Mouse (Mus musculus): Measurements from ENCODE around the gene Ptx4. TPM values are rescaled to one million over a fixed set of nuclear protein-coding genes. Genes with fewer than 3 reads are reported as not detected.

Gene Ptx4
- polyA plus RNA-seq, 1 experiment from 2014 or later = not detected

GRCm38 (mm10) chr17:25110590-25110989, 10.0 kb upstream of the Ptx4 start:
- Histone ChIP-seq H3K27me3 (replicated peaks; ENCODE audit: control insufficient read depth, insufficient read depth, low read length) (no peaks in the 10 kb centered on the region), H3K4me3 (ENCODE audit: low read depth, low read length) (no peak overlapping the region), H3K9ac (ENCODE audit: low read depth, low read length) (no peak overlapping the region), H3K4me2 (no peak overlapping the region), H3K36me3 (ENCODE audit: control insufficient read depth, insufficient read depth, low read length) (peaks cover 29% of the 10 kb centered on the region; the same call in 1 of the 2 replicates), H3K9me3 (ENCODE audit: control insufficient read depth, low read length) (no peaks in the 10 kb centered on the region), H3K4me1 (replicated peaks; ENCODE audit: control insufficient read depth, insufficient read depth, low read length) (peaks cover 5% of the 10 kb centered on the region), H3K27ac (ENCODE audit: low read depth, low read length) (no peak overlapping the region)
- ATAC-seq (replicated peaks; ENCODE audit: low FRiP score) = no peak
- 95% methylated on average over 6 of the region's 6 CpGs for WGBS
- no peak for DNase-seq (ENCODE audit: low spot score)

- H3K4me1 ChIP-seq (replicated peaks; ENCODE audit: control insufficient read depth, insufficient read depth, low read length) = peaks cover 7% of the 10 kb centered on the region
- H3K4me3 ChIP-seq (ENCODE audit: low read depth, low read length) = no peak overlapping the region
- H3K27me3 ChIP-seq (replicated peaks; ENCODE audit: control insufficient read depth, insufficient read depth, low read length) = no peaks in the 10 kb centered on the region
- peaks cover 25% of the 10 kb centered on the region; the same call in 1 of the 2 replicates for H3K36me3 ChIP-seq (ENCODE audit: control insufficient read depth, insufficient read depth, low read length)
- ATAC-seq (replicated peaks; ENCODE audit: low FRiP score) (no peak), DNase-seq (ENCODE audit: low spot score) (no peak)
- H3K27ac ChIP-seq (ENCODE audit: low read depth, low read length) = no peak overlapping the region
- no peaks in the 10 kb centered on the region for H3K9me3 ChIP-seq (ENCODE audit: control insufficient read depth, low read length)
- no peak overlapping the region for H3K4me2 ChIP-seq
- WGBS = 89% methylated on average over 5 of the region's 5 CpGs
- no peak overlapping the region for H3K9ac ChIP-seq (ENCODE audit: low read depth, low read length)
Observed at GRCm38 (mm10) chr17:25111220-25111619, 9.3 kb upstream of the Ptx4 start.

- DNase-seq (ENCODE audit: low spot score) (no peak), ATAC-seq (replicated peaks; ENCODE audit: low FRiP score) (no peak)
- H3K4me3 ChIP-seq (ENCODE audit: low read depth, low read length) = no peak overlapping the region
- H3K4me1 ChIP-seq (replicated peaks; ENCODE audit: control insufficient read depth, insufficient read depth, low read length) = peaks cover 8% of the 10 kb centered on the region
- no peaks in the 10 kb centered on the region for H3K9me3 ChIP-seq (ENCODE audit: control insufficient read depth, low read length)
- H3K27me3 ChIP-seq (replicated peaks; ENCODE audit: control insufficient read depth, insufficient read depth, low read length) = no peaks in the 10 kb centered on the region
- peaks cover 21% of the 10 kb centered on the region; the same call in 1 of the 2 replicates for H3K36me3 ChIP-seq (ENCODE audit: control insufficient read depth, insufficient read depth, low read length)
- H3K9ac ChIP-seq (ENCODE audit: low read depth, low read length) = no peak overlapping the region
- no peak overlapping the region for H3K4me2 ChIP-seq
- WGBS = 84% methylated on average over 8 of the region's 8 CpGs
- H3K27ac ChIP-seq (ENCODE audit: low read depth, low read length) = no peak overlapping the region
Observed at GRCm38 (mm10) chr17:25111739-25112422, 8.7 kb upstream of the Ptx4 start.

- H3K9ac ChIP-seq (ENCODE audit: low read depth, low read length) = no peak overlapping the region
- no peak for DNase-seq (ENCODE audit: low spot score)
- no peaks in the 10 kb centered on the region for H3K27me3 ChIP-seq (replicated peaks; ENCODE audit: control insufficient read depth, insufficient read depth, low read length)
- no peak overlapping the region for H3K4me3 ChIP-seq (ENCODE audit: low read depth, low read length)
- no peak overlapping the region for H3K27ac ChIP-seq (ENCODE audit: low read depth, low read length)
- WGBS = 87% methylated on average over 3 of the region's 3 CpGs
- peaks cover 16% of the 10 kb centered on the region; the same call in 1 of the 2 replicates for H3K36me3 ChIP-seq (ENCODE audit: control insufficient read depth, insufficient read depth, low read length)
- H3K4me1 ChIP-seq (replicated peaks; ENCODE audit: control insufficient read depth, insufficient read depth, low read length) = peaks cover 8% of the 10 kb centered on the region
- no peak for ATAC-seq (replicated peaks; ENCODE audit: low FRiP score)
- H3K9me3 ChIP-seq (ENCODE audit: control insufficient read depth, low read length) = no peaks in the 10 kb centered on the region
- no peak overlapping the region for H3K4me2 ChIP-seq
Observed at GRCm38 (mm10) chr17:25112423-25112810, 8.1 kb upstream of the Ptx4 start.

- H3K27me3 ChIP-seq (replicated peaks; ENCODE audit: control insufficient read depth, insufficient read depth, low read length) = no peaks in the 10 kb centered on the region
- H3K4me2 ChIP-seq = peak overlapping the region; percentile 97
- H3K27ac ChIP-seq (ENCODE audit: low read depth, low read length) = peak overlapping the region; percentile 78
- DNase-seq (ENCODE audit: low spot score) (no peak), ATAC-seq (replicated peaks; ENCODE audit: low FRiP score) (peak; percentile 71)
- H3K36me3 ChIP-seq (ENCODE audit: control insufficient read depth, insufficient read depth, low read length) = peaks cover 7% of the 10 kb centered on the region; the same call in 1 of the 2 replicates
- H3K4me3 ChIP-seq (ENCODE audit: low read depth, low read length) = peak overlapping the region; percentile 67
- H3K9ac ChIP-seq (ENCODE audit: low read depth, low read length) = peak overlapping the region; percentile 83
- peaks cover 8% of the 10 kb centered on the region for H3K4me1 ChIP-seq (replicated peaks; ENCODE audit: control insufficient read depth, insufficient read depth, low read length)
- 8% methylated on average over 23 of the region's 23 CpGs for WGBS
- H3K9me3 ChIP-seq (ENCODE audit: control insufficient read depth, low read length) = no peaks in the 10 kb centered on the region
Observed at GRCm38 (mm10) chr17:25114908-25115645, 5.5 kb upstream of the Ptx4 start.

GRCm38 (mm10) chr17:25115664-25116432, 4.7 kb upstream of the Ptx4 start, which contains the start of gene Telo2:
Telo2 (minus strand) TSS chr17:25115967.
- peak within 1 kb of the TSS; percentile 97 for H3K4me2 ChIP-seq
- WGBS = 6% methylated on average over 40 of the region's 40 CpGs
- peak within 1 kb of the TSS; percentile 78 for H3K27ac ChIP-seq (ENCODE audit: low read depth, low read length)
- H3K27me3 ChIP-seq (replicated peaks; ENCODE audit: control insufficient read depth, insufficient read depth, low read length) = no peaks in the 10 kb centered on the region
- H3K36me3 ChIP-seq (ENCODE audit: control insufficient read depth, insufficient read depth, low read length) = peaks cover 2% of the 10 kb centered on the region; the same call in 1 of the 2 replicates
- H3K9me3 ChIP-seq (ENCODE audit: control insufficient read depth, low read length) = no peaks in the 10 kb centered on the region
- peaks cover 8% of the 10 kb centered on the region for H3K4me1 ChIP-seq (replicated peaks; ENCODE audit: control insufficient read depth, insufficient read depth, low read length)
- DNase-seq (ENCODE audit: low spot score) = peak; percentile 90
- H3K4me3 ChIP-seq (ENCODE audit: low read depth, low read length) = peak within 1 kb of the TSS; percentile 67
- peak; percentile 88 for ATAC-seq (replicated peaks; ENCODE audit: low FRiP score)
- peak within 1 kb of the TSS; percentile 83 for H3K9ac ChIP-seq (ENCODE audit: low read depth, low read length)

- H3K9ac ChIP-seq (ENCODE audit: low read depth, low read length) = no peak overlapping the region
- H3K27ac ChIP-seq (ENCODE audit: low read depth, low read length) = no peak overlapping the region
- DNase-seq (ENCODE audit: low spot score) (no peak), ATAC-seq (replicated peaks; ENCODE audit: low FRiP score) (no peak)
- H3K27me3 ChIP-seq (replicated peaks; ENCODE audit: control insufficient read depth, insufficient read depth, low read length) = no peaks in the 10 kb centered on the region
- peaks cover 8% of the 10 kb centered on the region for H3K4me1 ChIP-seq (replicated peaks; ENCODE audit: control insufficient read depth, insufficient read depth, low read length)
- 32% methylated on average over 4 of the region's 4 CpGs for WGBS
- peaks cover under 1% of the 10 kb centered on the region; the same call in 1 of the 2 replicates for H3K36me3 ChIP-seq (ENCODE audit: control insufficient read depth, insufficient read depth, low read length)
- H3K4me2 ChIP-seq = no peak overlapping the region
- H3K4me3 ChIP-seq (ENCODE audit: low read depth, low read length) = no peak overlapping the region
- H3K9me3 ChIP-seq (ENCODE audit: control insufficient read depth, low read length) = no peaks in the 10 kb centered on the region
Observed at GRCm38 (mm10) chr17:25117263-25117662, 3.3 kb upstream of the Ptx4 start.

- DNase-seq (ENCODE audit: low spot score) (no peak), ATAC-seq (replicated peaks; ENCODE audit: low FRiP score) (no peak)
- Histone ChIP-seq H3K4me1 (replicated peaks; ENCODE audit: control insufficient read depth, insufficient read depth, low read length) (peaks cover 16% of the 10 kb centered on the region), H3K9me3 (ENCODE audit: control insufficient read depth, low read length) (no peaks in the 10 kb centered on the region), H3K27ac (ENCODE audit: low read depth, low read length) (no peak overlapping the region), H3K4me2 (no peak overlapping the region), H3K9ac (ENCODE audit: low read depth, low read length) (no peak overlapping the region), H3K27me3 (replicated peaks; ENCODE audit: control insufficient read depth, insufficient read depth, low read length) (no peaks in the 10 kb centered on the region; the same call in 1 of the 2 replicates), H3K4me3 (ENCODE audit: low read depth, low read length) (no peak overlapping the region), H3K36me3 (ENCODE audit: control insufficient read depth, insufficient read depth, low read length) (no peaks in the 10 kb centered on the region)
- 25% methylated on average over 7 of the region's 7 CpGs for WGBS
Observed at GRCm38 (mm10) chr17:25123979-25124378, 3.4 kb downstream of the Ptx4 start.

Measured in liver, embryonic 11.5 days (tissue).